Mouse (Mus musculus) testis, adult 2 months (tissue): ENCODE measurements around the gene Psme3. TPM values are rescaled to one million over a fixed set of nuclear protein-coding genes. Genes with fewer than 3 reads are reported as not detected.
"Not testable (repeated sequence)": the region's sequence is repeated elsewhere in the genome, so short reads cannot be mapped to it uniquely, and the experiment has no call there.

Experiments
- H3K27ac ChIP-seq: fragments of 200-500 bp; 2 replicates; pipeline ENCODE4 v1.5.1; 2012; ENCODE audit warnings: low read depth, low read length; ENCODE audit not compliant: control insufficient read depth, insufficient read depth
- H3K27me3 ChIP-seq: fragments of 200-500 bp; 2 replicates; pipeline ENCODE4 v1.6.1; 2012; ENCODE audit warnings: mild to moderate bottlenecking, low read length, moderate library complexity; ENCODE audit not compliant: control insufficient read depth, insufficient read depth
- H3K36me3 ChIP-seq: fragments of 200-500 bp; 2 replicates; pipeline ENCODE4 v1.6.1; 2012; ENCODE audit warnings: mild to moderate bottlenecking, low read length; ENCODE audit not compliant: control insufficient read depth, insufficient read depth
- H3K4me1 ChIP-seq: fragments of 200-500 bp; 2 replicates; pipeline ENCODE4 v1.6.1; 2012; ENCODE audit warnings: low read length; ENCODE audit not compliant: control insufficient read depth, insufficient read depth
- H3K4me3 ChIP-seq: fragments of 200-500 bp; 2 replicates; pipeline ENCODE4 v1.5.1; 2012; ENCODE audit warnings: low read depth, mild to moderate bottlenecking, low read length, moderate library complexity, mixed read lengths; ENCODE audit not compliant: control insufficient read depth
- CTCF ChIP-seq: fragments of 200-500 bp; IDR thresholded peaks from 2 replicates; pipeline ENCODE4 v1.5.1; 2012; ENCODE audit warnings: low read depth, mild to moderate bottlenecking, inconsistent platforms, low read length, moderate library complexity; ENCODE audit not compliant: control insufficient read depth, insufficient read depth, insufficient replicate concordance
- POLR2A ChIP-seq: fragments of 200-500 bp; IDR thresholded peaks from 2 replicates; pipeline ENCODE4 v1.6.1; 2012; ENCODE audit warnings: low read depth, mild to moderate bottlenecking, inconsistent platforms, low read length, moderate library complexity; ENCODE audit not compliant: control insufficient read depth
- polyA plus RNA-seq: library from polyadenylated mRNA; depleted of rRNA; stranded (reverse); fragments of >200 nt; gene quantifications from 2 replicates; pipeline ENCODE4 v1.2.3, GENCODE M21; 2012

Gene Psme3
- polyA plus RNA-seq, 1 experiment = 74.5 TPM

GRCm38 (mm10) chr11:101328941-101329635 lies 13.1 kb downstream of the Psme3 start:
- H3K27me3 ChIP-seq = no peaks in the 10 kb centered on the region
- no peaks in the 10 kb centered on the region for H3K36me3 ChIP-seq
- H3K27ac ChIP-seq = no peak overlapping the region
- no peak for TF ChIP-seq POLR2A
- no peak for TF ChIP-seq CTCF
- H3K4me3 ChIP-seq = no peak overlapping the region
- no peaks in the 10 kb centered on the region for H3K4me1 ChIP-seq

DNA sequence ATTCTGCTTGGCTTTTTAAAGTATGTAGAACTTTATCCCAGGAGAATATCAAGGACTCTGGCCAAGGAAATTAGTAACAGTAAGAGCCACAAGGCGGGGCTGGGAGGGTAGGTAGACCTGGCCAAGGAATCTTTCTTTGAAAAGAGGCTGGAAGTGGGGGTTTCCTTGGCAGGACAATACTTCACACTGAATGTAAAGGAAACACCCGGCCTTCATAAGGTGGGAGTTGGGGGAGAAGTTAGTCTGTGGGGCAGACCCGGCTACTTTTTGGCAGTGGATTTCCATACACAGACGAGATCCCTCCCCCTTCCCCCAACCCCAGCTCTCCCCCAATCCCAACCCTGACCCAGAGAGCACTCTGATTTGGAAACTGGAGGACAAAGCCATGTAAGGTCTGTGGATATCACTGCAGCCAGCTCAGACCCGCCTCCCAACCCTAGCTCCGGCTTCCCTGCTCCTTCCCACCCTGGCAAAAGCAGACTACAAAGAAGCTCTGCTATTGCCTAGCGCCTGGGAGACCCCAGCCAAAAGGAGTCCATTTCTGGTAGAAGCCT lies 14.4 kb downstream of the Psme3 start, which contains the start of gene Aoc3:
TSS of gene Aoc3 (plus strand) at position 235 of the 554 bp plus-strand sequence.
- Histone ChIP-seq H3K4me3 (peak within 1 kb of the TSS; percentile 44), H3K36me3 (no peaks in the 10 kb centered on the region), H3K27ac (peak within 1 kb of the TSS; percentile 68), H3K4me1 (no peaks in the 10 kb centered on the region; the same call in 1 of the 2 replicates), H3K27me3 (no peaks in the 10 kb centered on the region)
- TF ChIP-seq CTCF = no peak
- no peak for TF ChIP-seq POLR2A

GRCm38 (mm10) chr11:101330961-101331360 lies 14.9 kb downstream of the Psme3 start:
- peak overlapping the region; percentile 41 for H3K4me3 ChIP-seq
- H3K27me3 ChIP-seq, H3K36me3 ChIP-seq, H3K4me1 ChIP-seq: not testable (repeated sequence)
- H3K27ac ChIP-seq = peak overlapping the region; percentile 68

DNA sequence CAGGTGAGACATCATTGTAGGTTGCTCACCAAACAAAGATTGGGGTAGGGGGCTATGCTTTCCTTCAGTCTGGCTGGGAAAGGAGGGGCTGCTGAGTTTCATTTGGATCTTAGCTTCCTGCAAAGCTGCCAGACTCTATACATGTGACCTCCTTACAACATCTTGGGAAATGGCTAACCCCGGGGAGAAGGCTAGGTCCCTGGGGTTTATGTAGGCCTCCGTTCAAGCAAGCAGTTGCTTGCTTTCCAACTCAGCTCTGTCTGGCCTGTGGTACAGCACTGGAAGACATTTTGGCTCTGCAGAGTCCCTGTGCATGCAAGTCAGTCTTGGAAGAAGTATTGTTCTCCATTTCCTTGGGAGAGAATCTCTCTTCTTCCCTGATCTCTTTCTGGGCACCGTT lies 16.5 kb downstream of the Psme3 start:
- Histone ChIP-seq H3K4me1 (peaks cover 7% of the 10 kb centered on the region), H3K36me3 (no peaks in the 10 kb centered on the region), H3K27me3 (no peaks in the 10 kb centered on the region), H3K4me3 (peak overlapping the region; percentile 44; the same call in 1 of the 2 replicates), H3K27ac (no peak overlapping the region)
- no peak for TF ChIP-seq POLR2A
- no peak for TF ChIP-seq CTCF

DNA sequence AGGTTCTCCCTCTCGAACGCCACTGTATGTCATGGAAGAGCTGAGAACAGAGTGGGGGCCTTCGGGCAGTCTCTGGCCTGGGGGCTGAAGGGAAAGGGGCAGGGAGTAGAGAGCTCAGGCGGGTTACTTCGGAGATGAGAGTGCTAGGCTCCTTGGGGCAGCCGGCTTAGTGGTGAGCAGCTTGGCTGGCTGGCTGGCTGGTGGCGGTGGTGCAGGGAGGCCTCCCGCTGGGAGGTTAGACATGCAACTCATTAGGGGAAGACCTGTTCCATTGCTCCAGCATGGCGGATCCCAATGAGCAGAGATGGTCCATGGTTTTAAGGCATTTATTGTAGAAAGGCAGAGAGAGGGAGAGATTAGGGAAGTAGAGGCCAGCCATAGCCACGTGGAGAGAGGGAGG lies 18.0 kb downstream of the Psme3 start:
- Histone ChIP-seq H3K4me1 (peaks cover 7% of the 10 kb centered on the region), H3K27me3 (no peaks in the 10 kb centered on the region), H3K27ac (no peak overlapping the region), H3K36me3 (no peaks in the 10 kb centered on the region), H3K4me3 (no peak overlapping the region)
- TF ChIP-seq CTCF = no peak
- TF ChIP-seq POLR2A = no peak

DNA sequence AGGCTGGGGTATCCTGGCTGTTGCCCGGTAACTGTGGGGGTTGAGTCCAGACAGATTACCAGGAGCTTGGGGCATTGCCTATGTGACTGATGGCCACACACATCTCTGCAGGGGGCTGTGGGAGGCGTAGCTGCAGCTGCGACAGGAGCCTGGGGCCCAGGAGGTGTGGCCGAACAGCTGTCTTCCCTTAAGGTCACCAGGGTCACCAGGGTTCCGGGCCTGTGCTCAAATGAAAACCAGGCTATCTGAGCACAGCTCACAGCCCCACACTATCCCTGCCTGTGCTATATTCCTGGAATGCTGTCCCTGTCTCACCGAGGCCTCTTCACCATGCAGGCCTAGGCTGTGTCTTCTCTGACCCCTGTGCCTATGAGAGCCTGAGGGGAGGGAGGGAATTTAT lies 18.5 kb downstream of the Psme3 start:
- Histone ChIP-seq H3K36me3 (no peaks in the 10 kb centered on the region), H3K27me3 (no peaks in the 10 kb centered on the region), H3K4me3 (no peak overlapping the region), H3K27ac (no peak overlapping the region), H3K4me1 (peaks cover 7% of the 10 kb centered on the region)
- no peak for TF ChIP-seq CTCF
- TF ChIP-seq POLR2A = no peak

- H3K27ac ChIP-seq = no peak overlapping the region
- peak; percentile 26; the same call in 1 of the 2 replicates for TF ChIP-seq CTCF
- TF ChIP-seq POLR2A = no peak
- no peaks in the 10 kb centered on the region for H3K36me3 ChIP-seq
- no peak overlapping the region for H3K4me3 ChIP-seq
- no peaks in the 10 kb centered on the region for H3K27me3 ChIP-seq
- H3K4me1 ChIP-seq = peaks cover 7% of the 10 kb centered on the region
Observed at GRCm38 (mm10) chr11:101335685-101336084, 19.7 kb downstream of the Psme3 start.

- Histone ChIP-seq H3K4me3 (no peak overlapping the region), H3K27me3 (no peaks in the 10 kb centered on the region), H3K36me3 (no peaks in the 10 kb centered on the region), H3K4me1 (peaks cover 7% of the 10 kb centered on the region), H3K27ac (no peak overlapping the region)
- no peak for TF ChIP-seq POLR2A
- no peak for TF ChIP-seq CTCF
Observed at GRCm38 (mm10) chr11:101338123-101338760, 22.2 kb downstream of the Psme3 start.
